Mouse (Mus musculus): ENCODE measurements around the gene Aldh2. TPM values are rescaled to one million over a fixed set of nuclear protein-coding genes. Genes with fewer than 3 reads are reported as not detected.

Aldh2 gene
- polyA plus RNA-seq, 1 experiment, result 160 TPM

GRCm38 (mm10) chr5:121566035-121566681 is 27.5 kb downstream of the Aldh2 start:
- Histone ChIP-seq H3K27me3 (ENCODE audit: control insufficient read depth, insufficient read depth, low read length, poor library complexity, severe bottlenecking) (no peaks in the 10 kb centered on the region), H3K27ac (ENCODE audit: insufficient read depth, low read length) (no peak overlapping the region), H3K4me1 (ENCODE audit: control insufficient read depth, insufficient read depth, low read length) (no peaks in the 10 kb centered on the region), H3K9me3 (replicated peaks; ENCODE audit: control insufficient read depth, insufficient read depth, low read length, poor library complexity, severe bottlenecking) (no peaks in the 10 kb centered on the region), H3K9ac (ENCODE audit: low read depth, poor library complexity, severe bottlenecking) (no peak overlapping the region), H3K36me3 (ENCODE audit: control insufficient read depth, insufficient read depth, low read length, poor library complexity, severe bottlenecking) (peaks cover 8% of the 10 kb centered on the region), H3K4me3 (ENCODE audit: low read depth, low read length) (no peak overlapping the region)
- TF ChIP-seq EP300 (IDR thresholded peaks at IDR 0.05; ENCODE audit: insufficient read depth, low read depth, low read length) (no peak), CTCF (IDR thresholded peaks at IDR 0.05; ENCODE audit: low read depth, low read length) (no peak), POLR2A (IDR thresholded peaks at IDR 0.05; ENCODE audit: insufficient read depth, low read length) (no peak)

- Histone ChIP-seq H3K9me3 (replicated peaks; ENCODE audit: control insufficient read depth, insufficient read depth, low read length, poor library complexity, severe bottlenecking) (no peaks in the 10 kb centered on the region), H3K36me3 (ENCODE audit: control insufficient read depth, insufficient read depth, low read length, poor library complexity, severe bottlenecking) (no peaks in the 10 kb centered on the region), H3K4me3 (ENCODE audit: low read depth, low read length) (no peak overlapping the region), H3K27me3 (ENCODE audit: control insufficient read depth, insufficient read depth, low read length, poor library complexity, severe bottlenecking) (no peaks in the 10 kb centered on the region), H3K4me1 (ENCODE audit: control insufficient read depth, insufficient read depth, low read length) (no peaks in the 10 kb centered on the region), H3K27ac (ENCODE audit: insufficient read depth, low read length) (no peak overlapping the region), H3K9ac (ENCODE audit: low read depth, poor library complexity, severe bottlenecking) (no peak overlapping the region)
- TF ChIP-seq POLR2A (IDR thresholded peaks at IDR 0.05; ENCODE audit: insufficient read depth, low read length) (no peak), EP300 (IDR thresholded peaks at IDR 0.05; ENCODE audit: insufficient read depth, low read depth, low read length) (no peak), CTCF (IDR thresholded peaks at IDR 0.05; ENCODE audit: low read depth, low read length) (peak; percentile 87)
Measured at GRCm38 (mm10) chr5:121564468-121564895, 29.1 kb downstream of the Aldh2 start.

GRCm38 (mm10) chr5:121562436-121562835 is 31.2 kb downstream of the Aldh2 start:
- Histone ChIP-seq H3K4me3 (ENCODE audit: low read depth, low read length) (no peak overlapping the region), H3K27me3 (ENCODE audit: control insufficient read depth, insufficient read depth, low read length, poor library complexity, severe bottlenecking) (no peaks in the 10 kb centered on the region), H3K27ac (ENCODE audit: insufficient read depth, low read length) (no peak overlapping the region), H3K4me1 (ENCODE audit: control insufficient read depth, insufficient read depth, low read length) (no peaks in the 10 kb centered on the region), H3K9ac (ENCODE audit: low read depth, poor library complexity, severe bottlenecking) (no peak overlapping the region), H3K36me3 (ENCODE audit: control insufficient read depth, insufficient read depth, low read length, poor library complexity, severe bottlenecking) (no peaks in the 10 kb centered on the region), H3K9me3 (replicated peaks; ENCODE audit: control insufficient read depth, insufficient read depth, low read length, poor library complexity, severe bottlenecking) (no peaks in the 10 kb centered on the region)
- no peak for TF ChIP-seq POLR2A (IDR thresholded peaks at IDR 0.05; ENCODE audit: insufficient read depth, low read length)

DNA sequence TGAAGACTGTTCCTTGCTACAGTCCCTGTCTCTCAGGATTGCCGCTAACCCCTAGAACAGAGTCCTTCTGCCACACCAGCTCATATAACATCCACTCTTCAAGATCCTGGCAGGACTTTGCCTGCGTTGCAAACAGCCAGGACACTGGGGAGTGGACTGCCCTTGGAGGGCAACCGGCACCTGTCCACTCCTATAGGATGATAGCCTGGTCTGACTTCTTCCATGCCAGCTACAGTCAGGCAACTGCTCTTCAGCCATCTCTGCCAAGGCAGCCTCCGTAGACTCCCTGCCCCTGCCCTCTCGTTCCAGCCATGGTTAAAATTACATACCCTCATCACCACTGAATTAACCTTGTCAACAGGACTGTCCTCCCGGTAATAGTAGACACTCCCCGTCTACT is 44.4 kb downstream of the Aldh2 start:
- Histone ChIP-seq H3K4me1 (ENCODE audit: control insufficient read depth, insufficient read depth, low read length) (no peaks in the 10 kb centered on the region), H3K27me3 (ENCODE audit: control insufficient read depth, insufficient read depth, low read length, poor library complexity, severe bottlenecking) (no peaks in the 10 kb centered on the region), H3K36me3 (ENCODE audit: control insufficient read depth, insufficient read depth, low read length, poor library complexity, severe bottlenecking) (no peaks in the 10 kb centered on the region), H3K4me3 (ENCODE audit: low read depth, low read length) (no peak overlapping the region), H3K27ac (ENCODE audit: insufficient read depth, low read length) (no peak overlapping the region), H3K9me3 (replicated peaks; ENCODE audit: control insufficient read depth, insufficient read depth, low read length, poor library complexity, severe bottlenecking) (no peaks in the 10 kb centered on the region), H3K9ac (ENCODE audit: low read depth, poor library complexity, severe bottlenecking) (no peak overlapping the region)
- TF ChIP-seq CTCF (IDR thresholded peaks at IDR 0.05; ENCODE audit: low read depth, low read length) (no peak), EP300 (IDR thresholded peaks at IDR 0.05; ENCODE audit: insufficient read depth, low read depth, low read length) (no peak), POLR2A (IDR thresholded peaks at IDR 0.05; ENCODE audit: insufficient read depth, low read length) (no peak)

DNA sequence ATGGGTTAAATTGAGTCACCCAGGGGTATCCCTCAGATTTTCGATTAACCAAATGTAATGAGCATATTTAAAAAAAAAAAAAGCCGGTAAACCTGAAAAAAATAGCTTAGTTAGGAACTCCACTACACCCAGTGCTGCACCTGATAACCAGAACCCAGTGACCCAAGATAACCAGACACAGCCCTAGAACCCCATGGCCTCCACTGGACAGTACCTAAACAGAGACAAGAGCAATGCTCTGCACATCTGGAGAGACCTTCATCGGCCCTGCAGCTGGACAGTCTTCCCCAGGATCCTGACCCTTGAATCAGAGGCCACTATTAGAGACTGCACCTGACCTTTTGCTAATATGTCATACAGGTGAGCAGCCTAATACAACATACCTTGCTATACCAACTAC is 46.5 kb downstream of the Aldh2 start:
- Histone ChIP-seq H3K27ac (ENCODE audit: insufficient read depth, low read length) (no peak overlapping the region), H3K4me1 (ENCODE audit: control insufficient read depth, insufficient read depth, low read length) (no peaks in the 10 kb centered on the region), H3K9ac (ENCODE audit: low read depth, poor library complexity, severe bottlenecking) (0 out of 2 replicates have a peak overlapping the region, but pooled peaks have one; percentile 94), H3K27me3 (ENCODE audit: control insufficient read depth, insufficient read depth, low read length, poor library complexity, severe bottlenecking) (no peaks in the 10 kb centered on the region), H3K36me3 (ENCODE audit: control insufficient read depth, insufficient read depth, low read length, poor library complexity, severe bottlenecking) (no peaks in the 10 kb centered on the region), H3K4me3 (ENCODE audit: low read depth, low read length) (no peak overlapping the region), H3K9me3 (replicated peaks; ENCODE audit: control insufficient read depth, insufficient read depth, low read length, poor library complexity, severe bottlenecking) (no peaks in the 10 kb centered on the region)
- no peak for TF ChIP-seq EP300 (IDR thresholded peaks at IDR 0.05; ENCODE audit: insufficient read depth, low read depth, low read length)
- TF ChIP-seq CTCF (IDR thresholded peaks at IDR 0.05; ENCODE audit: low read depth, low read length), result no peak
- TF ChIP-seq POLR2A (IDR thresholded peaks at IDR 0.05; ENCODE audit: insufficient read depth, low read length), result no peak

- H3K4me1 ChIP-seq (ENCODE audit: control insufficient read depth, insufficient read depth, low read length), result no peaks in the 10 kb centered on the region
- no peaks in the 10 kb centered on the region for H3K9me3 ChIP-seq (replicated peaks; ENCODE audit: control insufficient read depth, insufficient read depth, low read length, poor library complexity, severe bottlenecking)
- peak overlapping the region; percentile 94 for H3K9ac ChIP-seq (ENCODE audit: low read depth, poor library complexity, severe bottlenecking)
- H3K27ac ChIP-seq (ENCODE audit: insufficient read depth, low read length), result no peak overlapping the region
- peak; percentile 45 for TF ChIP-seq CTCF (IDR thresholded peaks at IDR 0.05; ENCODE audit: low read depth, low read length)
- TF ChIP-seq EP300 (IDR thresholded peaks at IDR 0.05; ENCODE audit: insufficient read depth, low read depth, low read length), result no peak
- H3K4me3 ChIP-seq (ENCODE audit: low read depth, low read length), result peak overlapping the region; percentile 97
- H3K36me3 ChIP-seq (ENCODE audit: control insufficient read depth, insufficient read depth, low read length, poor library complexity, severe bottlenecking), result no peaks in the 10 kb centered on the region
- no peaks in the 10 kb centered on the region for H3K27me3 ChIP-seq (ENCODE audit: control insufficient read depth, insufficient read depth, low read length, poor library complexity, severe bottlenecking)
Measured at GRCm38 (mm10) chr5:121546530-121546895, 47.1 kb downstream of the Aldh2 start.
